Mouse (Mus musculus): ENCODE measurements at regions not wholly inside any gene's neighbourhood (a gene's known extent, or its start where the extent isn't known, plus 50 kb on each side); places are given as distances from the start of the nearest gene placed in this dataset.
A peak's percentile ranks its signal among the peaks of the same experiment; 100 is the strongest.

- Histone ChIP-seq H3K9ac (ENCODE audit: low read length) (no peak overlapping the region), H3K4me2 (ENCODE audit: low read depth, low read length, severe bottlenecking) (no peak overlapping the region), H3K4me1 (replicated peaks; ENCODE audit: control insufficient read depth, insufficient read depth, low read length) (peaks cover 6% of the 10 kb centered on the region; the same call in 1 of the 2 replicates), H3K27me3 (ENCODE audit: control insufficient read depth, insufficient read depth, low read length) (no peaks in the 10 kb centered on the region), H3K4me3 (ENCODE audit: low read depth, low read length) (no peak overlapping the region), H3K9me3 (ENCODE audit: control insufficient read depth, low read length) (no peaks in the 10 kb centered on the region), H3K27ac (ENCODE audit: low read depth, low read length) (no peak overlapping the region), H3K36me3 (ENCODE audit: control insufficient read depth, insufficient read depth, low read length) (no peaks in the 10 kb centered on the region)
- 42% methylated on average over 13 of the region's 13 CpGs for WGBS
- DNase-seq (ENCODE audit: low spot score) (no peak), ATAC-seq (replicated peaks; ENCODE audit: low FRiP score) (0 out of 2 replicates have a peak, but pooled peaks have one; percentile 49)
Observed at GRCm38 (mm10) chr9:32834751-32835625, 199.0 kb downstream of the Ets1 start.

GRCm38 (mm10) chr9:32835626-32835971 is 199.6 kb downstream of the Ets1 start:
- Histone ChIP-seq H3K4me1 (replicated peaks; ENCODE audit: control insufficient read depth, insufficient read depth, low read length) (peaks cover 6% of the 10 kb centered on the region; the same call in 1 of the 2 replicates), H3K27me3 (ENCODE audit: control insufficient read depth, insufficient read depth, low read length) (no peaks in the 10 kb centered on the region), H3K4me3 (ENCODE audit: low read depth, low read length) (no peak overlapping the region), H3K9me3 (ENCODE audit: control insufficient read depth, low read length) (no peaks in the 10 kb centered on the region), H3K9ac (ENCODE audit: low read length) (no peak overlapping the region), H3K27ac (ENCODE audit: low read depth, low read length) (no peak overlapping the region), H3K4me2 (ENCODE audit: low read depth, low read length, severe bottlenecking) (no peak overlapping the region), H3K36me3 (ENCODE audit: control insufficient read depth, insufficient read depth, low read length) (no peaks in the 10 kb centered on the region)
- DNase-seq (ENCODE audit: low spot score) (no peak), ATAC-seq (replicated peaks; ENCODE audit: low FRiP score) (no peak)
- WGBS, result 31% methylated on average over 4 of the region's 4 CpGs

GRCm38 (mm10) chr9:32836371-32836770 is 200.3 kb downstream of the Ets1 start:
- Histone ChIP-seq H3K27me3 (ENCODE audit: control insufficient read depth, insufficient read depth, low read length) (no peaks in the 10 kb centered on the region), H3K9ac (ENCODE audit: low read length) (no peak overlapping the region), H3K9me3 (ENCODE audit: control insufficient read depth, low read length) (no peaks in the 10 kb centered on the region), H3K4me3 (ENCODE audit: low read depth, low read length) (no peak overlapping the region), H3K4me1 (replicated peaks; ENCODE audit: control insufficient read depth, insufficient read depth, low read length) (peaks cover 6% of the 10 kb centered on the region; the same call in 1 of the 2 replicates), H3K27ac (ENCODE audit: low read depth, low read length) (no peak overlapping the region), H3K4me2 (ENCODE audit: low read depth, low read length, severe bottlenecking) (no peak overlapping the region), H3K36me3 (ENCODE audit: control insufficient read depth, insufficient read depth, low read length) (no peaks in the 10 kb centered on the region)
- 58% methylated on average over 5 of the region's 5 CpGs for WGBS
- no peak for DNase-seq (ENCODE audit: low spot score)
- no peak for ATAC-seq (replicated peaks; ENCODE audit: low FRiP score)

- no peak overlapping the region for H3K4me3 ChIP-seq (ENCODE audit: low read depth, low read length)
- H3K4me2 ChIP-seq (ENCODE audit: low read depth, low read length, severe bottlenecking), result no peak overlapping the region
- DNase-seq (ENCODE audit: low spot score) (no peak), ATAC-seq (replicated peaks; ENCODE audit: low FRiP score) (no peak)
- H3K36me3 ChIP-seq (ENCODE audit: control insufficient read depth, insufficient read depth, low read length), result no peaks in the 10 kb centered on the region
- WGBS, result 94% methylated on average over 2 of the region's 2 CpGs
- H3K27me3 ChIP-seq (ENCODE audit: control insufficient read depth, insufficient read depth, low read length), result no peaks in the 10 kb centered on the region
- H3K4me1 ChIP-seq (replicated peaks; ENCODE audit: control insufficient read depth, insufficient read depth, low read length), result no peaks in the 10 kb centered on the region
- no peak overlapping the region for H3K27ac ChIP-seq (ENCODE audit: low read depth, low read length)
- no peak overlapping the region for H3K9ac ChIP-seq (ENCODE audit: low read length)
- H3K9me3 ChIP-seq (ENCODE audit: control insufficient read depth, low read length), result no peaks in the 10 kb centered on the region
Observed at GRCm38 (mm10) chr9:32847361-32847760, 211.3 kb downstream of the Ets1 start.

GRCm38 (mm10) chr9:32852282-32852681 is 216.3 kb downstream of the Ets1 start:
- ATAC-seq (replicated peaks; ENCODE audit: low FRiP score), result no peak
- H3K4me3 ChIP-seq (ENCODE audit: low read depth, low read length), result no peak overlapping the region
- no peak for DNase-seq (ENCODE audit: low spot score)
- no peak overlapping the region for H3K9ac ChIP-seq (ENCODE audit: low read length)
- no peak overlapping the region for H3K27ac ChIP-seq (ENCODE audit: low read depth, low read length)
- no peaks in the 10 kb centered on the region for H3K36me3 ChIP-seq (ENCODE audit: control insufficient read depth, insufficient read depth, low read length)
- H3K4me2 ChIP-seq (ENCODE audit: low read depth, low read length, severe bottlenecking), result no peak overlapping the region
- no peaks in the 10 kb centered on the region for H3K9me3 ChIP-seq (ENCODE audit: control insufficient read depth, low read length)
- no peaks in the 10 kb centered on the region for H3K27me3 ChIP-seq (ENCODE audit: control insufficient read depth, insufficient read depth, low read length)
- 75% methylated on average over 3 of the region's 3 CpGs for WGBS
- H3K4me1 ChIP-seq (replicated peaks; ENCODE audit: control insufficient read depth, insufficient read depth, low read length), result no peaks in the 10 kb centered on the region

GRCm38 (mm10) chr9:32863286-32863685 is 227.3 kb downstream of the Ets1 start:
- Histone ChIP-seq H3K4me3 (ENCODE audit: low read depth, low read length) (no peak overlapping the region), H3K27me3 (ENCODE audit: control insufficient read depth, insufficient read depth, low read length) (no peaks in the 10 kb centered on the region), H3K4me2 (ENCODE audit: low read depth, low read length, severe bottlenecking) (no peak overlapping the region), H3K9me3 (ENCODE audit: control insufficient read depth, low read length) (no peaks in the 10 kb centered on the region), H3K27ac (ENCODE audit: low read depth, low read length) (no peak overlapping the region), H3K36me3 (ENCODE audit: control insufficient read depth, insufficient read depth, low read length) (no peaks in the 10 kb centered on the region), H3K9ac (ENCODE audit: low read length) (no peak overlapping the region), H3K4me1 (replicated peaks; ENCODE audit: control insufficient read depth, insufficient read depth, low read length) (no peaks in the 10 kb centered on the region)
- DNase-seq (ENCODE audit: low spot score), result no peak
- 73% methylated on average over 5 of the region's 5 CpGs for WGBS
- ATAC-seq (replicated peaks; ENCODE audit: low FRiP score), result no peak

- Histone ChIP-seq H3K9ac (ENCODE audit: low read length) (no peak overlapping the region), H3K27ac (ENCODE audit: low read depth, low read length) (no peak overlapping the region), H3K4me3 (ENCODE audit: low read depth, low read length) (no peak overlapping the region), H3K27me3 (ENCODE audit: control insufficient read depth, insufficient read depth, low read length) (no peaks in the 10 kb centered on the region), H3K36me3 (ENCODE audit: control insufficient read depth, insufficient read depth, low read length) (no peaks in the 10 kb centered on the region), H3K9me3 (ENCODE audit: control insufficient read depth, low read length) (no peaks in the 10 kb centered on the region), H3K4me1 (replicated peaks; ENCODE audit: control insufficient read depth, insufficient read depth, low read length) (no peaks in the 10 kb centered on the region), H3K4me2 (ENCODE audit: low read depth, low read length, severe bottlenecking) (no peak overlapping the region)
- WGBS, result 81% methylated on average over 8 of the region's 8 CpGs
- DNase-seq (ENCODE audit: low spot score) (no peak), ATAC-seq (replicated peaks; ENCODE audit: low FRiP score) (no peak)
Observed at GRCm38 (mm10) chr9:32868936-32869335, 232.9 kb downstream of the Ets1 start.

GRCm38 (mm10) chr9:32874306-32874875 is 238.4 kb downstream of the Ets1 start:
- H3K4me2 ChIP-seq (ENCODE audit: low read depth, low read length, severe bottlenecking), result no peak overlapping the region
- DNase-seq (ENCODE audit: low spot score), result no peak
- no peaks in the 10 kb centered on the region for H3K36me3 ChIP-seq (ENCODE audit: control insufficient read depth, insufficient read depth, low read length)
- H3K27me3 ChIP-seq (ENCODE audit: control insufficient read depth, insufficient read depth, low read length), result no peaks in the 10 kb centered on the region
- H3K9ac ChIP-seq (ENCODE audit: low read length), result no peak overlapping the region
- no peak for ATAC-seq (replicated peaks; ENCODE audit: low FRiP score)
- no peak overlapping the region for H3K27ac ChIP-seq (ENCODE audit: low read depth, low read length)
- H3K4me3 ChIP-seq (ENCODE audit: low read depth, low read length), result no peak overlapping the region
- 73% methylated on average over 6 of the region's 6 CpGs for WGBS
- no peaks in the 10 kb centered on the region for H3K9me3 ChIP-seq (ENCODE audit: control insufficient read depth, low read length)
- H3K4me1 ChIP-seq (replicated peaks; ENCODE audit: control insufficient read depth, insufficient read depth, low read length), result no peaks in the 10 kb centered on the region
